Mouse (Mus musculus) neural tube, embryonic 12.5 days (tissue): Measurements from ENCODE around the gene Actr5. TPM values are rescaled to one million over a fixed set of nuclear protein-coding genes. Genes with fewer than 3 reads are reported as not detected.

Source experiments
- ATAC-seq: fragments of 200-750 bp; cut with Nextera tagmentation; 2 replicates; pipeline ENCODE4 v1.8.0; 2017; ENCODE audit warnings: low read depth, mild to moderate bottlenecking, moderate TSS enrichment, moderate library complexity; ENCODE audit not compliant: low FRiP score
- H3K27ac ChIP-seq: fragments of 300-500 bp; sonication (generic); 2 replicates; pipeline ENCODE4 v1.5.1; 2016
- H3K27me3 ChIP-seq: fragments of 300-500 bp; sonication (generic); replicated peaks from 2 replicates; pipeline ENCODE4 v1.6.1; 2016; ENCODE audit warnings: mild to moderate bottlenecking
- H3K36me3 ChIP-seq: fragments of 300-500 bp; sonication (generic); 2 replicates; pipeline ENCODE4 v1.6.1; 2016; ENCODE audit warnings: mild to moderate bottlenecking
- H3K4me1 ChIP-seq: fragments of 300-500 bp; sonication (generic); 2 replicates; pipeline ENCODE4 v1.6.1; 2016
- H3K4me2 ChIP-seq: fragments of 300-500 bp; sonication (generic); replicated peaks from 2 replicates; pipeline ENCODE4 v1.6.1; 2016; ENCODE audit warnings: mild to moderate bottlenecking
- H3K4me3 ChIP-seq: fragments of 300-500 bp; sonication (generic); 2 replicates; pipeline ENCODE4 v1.5.1; 2016
- H3K9ac ChIP-seq: fragments of 300-500 bp; sonication (generic); 2 replicates; pipeline ENCODE4 v1.6.1; 2016; ENCODE audit warnings: mild to moderate bottlenecking
- H3K9me3 ChIP-seq: fragments of 300-500 bp; sonication (generic); 2 replicates; pipeline ENCODE4 v1.6.1; 2016; ENCODE audit warnings: mild to moderate bottlenecking
- WGBS: fragments of 180-500 bp; shearing (Covaris S2); methylation state at CpG from one replicate; pipeline ENCODE4 v1.1.7; 2016; 5-methylcytosine and 5-hydroxymethylcytosine counted together
- polyA plus RNA-seq: library from polyadenylated mRNA; unstranded; fragments of >200 nt; fragmentation: Nextera tagmentation; extraction: Ambion mirVana; gene quantifications from 2 replicates; pipeline ENCODE4 v1.2.1, GENCODE M21; 2016

Actr5 gene
- polyA plus RNA-seq, 1 experiment from 2014 or later: 20.3 TPM

DNA sequence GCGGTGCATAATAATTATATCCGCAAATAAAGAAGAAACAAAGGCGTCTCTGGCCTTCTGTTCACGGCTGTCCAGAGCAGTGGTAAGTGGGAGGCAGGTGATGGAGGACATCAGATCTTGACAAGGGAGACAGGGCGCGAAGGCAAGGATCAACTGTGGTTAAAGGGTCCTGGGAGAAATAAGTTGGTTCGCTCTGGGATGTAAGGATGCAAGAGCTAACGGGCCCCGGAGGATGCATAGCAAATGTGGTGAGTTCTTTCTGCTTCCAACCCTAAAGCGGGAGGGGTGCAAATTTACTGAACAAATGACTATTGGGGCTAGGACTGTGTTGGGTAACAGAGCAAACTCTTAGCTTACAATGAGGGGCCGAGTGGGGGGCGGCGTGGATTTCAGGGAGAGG lies 9.0 kb upstream of the Actr5 start:
- 3% methylated on average over 13 of the region's 13 CpGs for WGBS
- Histone ChIP-seq H3K4me3 (peak overlapping the region; percentile 51), H3K9ac (peak overlapping the region; percentile 70), H3K4me1 (peaks cover 19% of the 10 kb centered on the region), H3K9me3 (no peaks in the 10 kb centered on the region), H3K27ac (peak overlapping the region; percentile 60; the same call in 1 of the 2 replicates), H3K36me3 (no peaks in the 10 kb centered on the region), H3K4me2 (peak overlapping the region; percentile 56), H3K27me3 (peaks cover 92% of the 10 kb centered on the region)
- no peak for ATAC-seq

DNA sequence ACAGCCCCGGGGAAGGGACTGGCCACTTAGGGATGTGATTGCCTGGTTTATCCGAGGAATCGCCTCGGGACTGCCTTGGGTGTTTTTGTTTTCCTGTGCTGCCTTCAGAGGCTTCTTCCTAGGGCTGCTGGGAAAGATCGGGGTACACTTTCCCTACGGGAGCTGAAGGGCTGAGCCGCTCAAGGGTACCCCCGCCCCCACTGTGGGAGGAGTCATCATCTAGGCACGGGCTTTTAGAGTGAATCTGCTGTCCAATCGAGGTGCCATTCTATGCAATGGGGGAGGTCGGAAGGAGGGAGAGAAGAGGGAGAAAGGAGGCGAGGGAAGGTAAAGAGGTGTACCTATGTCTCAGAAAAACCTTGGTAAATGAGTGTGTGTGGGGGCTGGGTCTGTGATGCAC lies 8.4 kb upstream of the Actr5 start:
- H3K36me3 ChIP-seq: no peaks in the 10 kb centered on the region
- under 1% methylated on average over 12 of the region's 12 CpGs for WGBS
- H3K9ac ChIP-seq: peak overlapping the region; percentile 40; the same call in 1 of the 2 replicates

DNA sequence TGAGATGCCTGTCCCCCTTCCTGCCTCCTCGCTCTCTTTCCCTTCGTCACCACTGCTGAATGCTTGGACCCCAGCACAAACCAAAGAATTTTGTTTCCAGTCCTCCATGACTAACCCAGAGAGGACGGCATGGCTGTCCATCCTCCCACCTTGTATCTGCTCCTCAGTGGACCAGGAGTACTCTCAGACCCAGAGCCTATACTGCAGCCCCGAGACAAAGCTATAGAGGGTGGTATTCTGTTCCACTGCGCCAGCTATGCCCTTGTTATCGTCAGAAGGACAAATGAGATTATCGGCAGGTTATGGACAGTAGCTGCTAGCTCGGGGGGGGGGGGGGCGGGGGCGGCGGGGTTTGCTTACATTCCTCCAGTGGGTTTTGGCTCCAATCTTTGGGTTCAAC lies 7.9 kb upstream of the Actr5 start:
- H3K4me1 ChIP-seq: peaks cover 14% of the 10 kb centered on the region
- 12% methylated on average over 11 of the region's 11 CpGs for WGBS
- peaks cover 90% of the 10 kb centered on the region for H3K27me3 ChIP-seq
- ATAC-seq: no peak
- no peaks in the 10 kb centered on the region for H3K9me3 ChIP-seq
- H3K36me3 ChIP-seq: no peaks in the 10 kb centered on the region
- H3K4me2 ChIP-seq: peak overlapping the region; percentile 56
- peak overlapping the region; percentile 40; the same call in 1 of the 2 replicates for H3K9ac ChIP-seq
- no peak overlapping the region for H3K27ac ChIP-seq
- H3K4me3 ChIP-seq: peak overlapping the region; percentile 51

More for the DNA sequence above, 8.4 kb upstream of the Actr5 start:
- H3K27me3 ChIP-seq: peaks cover 92% of the 10 kb centered on the region
- peaks cover 14% of the 10 kb centered on the region for H3K4me1 ChIP-seq
- H3K4me2 ChIP-seq: peak overlapping the region; percentile 56
- peak overlapping the region; percentile 51 for H3K4me3 ChIP-seq
- ATAC-seq: 0 out of 2 replicates have a peak, but pooled peaks have one; percentile 41
- H3K27ac ChIP-seq: peak overlapping the region; percentile 60; the same call in 1 of the 2 replicates
- no peaks in the 10 kb centered on the region for H3K9me3 ChIP-seq

DNA sequence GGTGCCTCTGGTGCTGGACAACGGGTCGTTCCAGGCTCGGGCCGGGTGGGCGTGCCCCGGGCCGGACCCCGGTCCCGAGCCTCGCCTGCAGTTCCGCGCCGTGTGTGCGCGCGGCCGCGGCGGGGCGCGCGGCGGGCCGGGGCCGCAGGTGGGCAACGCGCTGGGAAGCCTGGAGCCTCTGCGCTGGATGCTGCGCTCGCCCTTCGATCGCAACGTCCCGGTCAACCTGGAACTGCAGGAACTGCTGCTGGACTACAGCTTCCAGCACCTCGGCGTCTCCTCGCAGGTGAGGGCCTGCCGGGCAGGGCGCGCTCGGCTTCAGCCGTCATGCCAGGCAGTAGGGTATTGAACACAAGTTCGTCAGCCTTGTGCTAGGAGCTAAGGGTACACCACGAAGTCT lies 543 bp downstream of the Actr5 start:
- Histone ChIP-seq H3K36me3 (peaks cover 17% of the 10 kb centered on the region), H3K4me1 (peaks cover 15% of the 10 kb centered on the region), H3K4me2 (peak overlapping the region; percentile 77), H3K27me3 (peaks cover 14% of the 10 kb centered on the region), H3K9me3 (no peaks in the 10 kb centered on the region), H3K9ac (peak overlapping the region; percentile 79), H3K4me3 (peak overlapping the region; percentile 73), H3K27ac (peak overlapping the region; percentile 69)
- ATAC-seq: peak; percentile 71
- under 1% methylated on average over 44 of the region's 44 CpGs for WGBS

DNA sequence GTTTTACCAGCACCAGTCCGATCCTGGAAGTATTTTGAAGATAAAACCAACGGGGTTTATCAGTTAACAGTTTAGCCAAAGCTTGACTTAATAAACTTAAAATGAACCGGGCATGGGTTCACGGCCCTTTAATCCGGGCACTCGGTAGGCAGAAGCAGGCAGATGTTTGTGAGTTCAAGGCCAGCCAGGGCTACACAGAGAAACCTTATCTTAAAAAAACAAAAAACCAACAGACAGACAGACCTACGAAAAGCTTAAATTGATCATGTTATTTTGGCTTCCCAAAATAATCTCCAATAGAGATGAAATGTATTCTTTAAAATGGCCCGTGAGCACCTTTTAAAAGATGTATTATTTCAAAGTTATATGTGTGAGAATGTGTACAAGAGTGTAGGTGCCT lies 1.0 kb downstream of the Actr5 start:
- Histone ChIP-seq H3K9ac (peak overlapping the region; percentile 79), H3K9me3 (no peaks in the 10 kb centered on the region), H3K4me2 (peak overlapping the region; percentile 77), H3K27me3 (peaks cover 12% of the 10 kb centered on the region), H3K36me3 (peaks cover 21% of the 10 kb centered on the region), H3K4me1 (peaks cover 15% of the 10 kb centered on the region), H3K27ac (no peak overlapping the region), H3K4me3 (peak overlapping the region; percentile 73)
- WGBS: 46% methylated on average over 8 of the region's 8 CpGs
- no peak for ATAC-seq

DNA sequence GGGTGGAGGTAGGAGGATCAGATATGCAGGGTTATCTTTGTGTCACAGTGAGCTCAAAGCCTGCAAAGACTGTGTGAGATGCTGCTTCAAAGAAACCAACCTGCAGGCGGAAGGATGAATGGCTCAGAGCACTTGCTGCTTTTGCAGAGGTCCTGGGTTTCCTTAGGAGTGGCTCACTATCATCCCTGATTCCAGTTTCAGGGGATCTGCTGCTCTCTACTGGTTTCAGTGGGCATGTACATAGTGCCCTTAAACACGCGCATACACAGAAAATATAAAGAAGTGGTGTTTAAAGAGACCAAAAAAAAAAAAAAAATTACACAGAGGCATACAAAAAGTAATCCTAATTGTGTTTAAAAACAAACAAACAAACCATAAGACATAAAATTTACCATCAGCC lies 4.2 kb downstream of the Actr5 start:
- H3K27ac ChIP-seq: no peak overlapping the region
- H3K27me3 ChIP-seq: no peaks in the 10 kb centered on the region
- H3K36me3 ChIP-seq: peaks cover 49% of the 10 kb centered on the region
- H3K9ac ChIP-seq: no peak overlapping the region
- H3K9me3 ChIP-seq: no peaks in the 10 kb centered on the region
- peaks cover 15% of the 10 kb centered on the region for H3K4me1 ChIP-seq
- 72% methylated on average over 3 of the region's 3 CpGs for WGBS
- no peak overlapping the region for H3K4me3 ChIP-seq
- H3K4me2 ChIP-seq: no peak overlapping the region
- no peak for ATAC-seq

DNA sequence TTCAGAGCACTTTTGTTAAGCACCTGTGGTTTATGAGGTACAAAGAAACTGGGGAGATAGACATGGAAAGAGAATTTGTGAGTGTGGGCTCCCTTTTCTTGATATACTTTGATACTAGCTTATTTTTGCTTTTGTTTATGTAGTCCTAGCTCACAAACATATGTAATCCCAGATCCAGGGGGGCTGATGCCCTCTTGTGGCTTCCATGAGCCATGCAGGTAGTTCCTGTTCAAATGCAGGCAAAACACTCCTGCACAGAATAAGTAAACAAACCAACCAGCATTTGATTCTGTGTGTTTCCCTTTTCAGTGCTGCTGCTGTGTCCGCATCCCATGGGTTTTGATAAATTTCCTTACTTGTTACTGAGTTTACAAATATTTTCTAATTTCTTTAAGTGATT lies 4.7 kb downstream of the Actr5 start:
- Histone ChIP-seq H3K9me3 (no peaks in the 10 kb centered on the region), H3K4me3 (no peak overlapping the region), H3K9ac (no peak overlapping the region), H3K4me2 (no peak overlapping the region), H3K27ac (no peak overlapping the region), H3K4me1 (peaks cover 15% of the 10 kb centered on the region), H3K36me3 (peaks cover 51% of the 10 kb centered on the region), H3K27me3 (no peaks in the 10 kb centered on the region)
- WGBS: 83% methylated on average over 1 of the region's 1 CpGs
- no peak for ATAC-seq

DNA sequence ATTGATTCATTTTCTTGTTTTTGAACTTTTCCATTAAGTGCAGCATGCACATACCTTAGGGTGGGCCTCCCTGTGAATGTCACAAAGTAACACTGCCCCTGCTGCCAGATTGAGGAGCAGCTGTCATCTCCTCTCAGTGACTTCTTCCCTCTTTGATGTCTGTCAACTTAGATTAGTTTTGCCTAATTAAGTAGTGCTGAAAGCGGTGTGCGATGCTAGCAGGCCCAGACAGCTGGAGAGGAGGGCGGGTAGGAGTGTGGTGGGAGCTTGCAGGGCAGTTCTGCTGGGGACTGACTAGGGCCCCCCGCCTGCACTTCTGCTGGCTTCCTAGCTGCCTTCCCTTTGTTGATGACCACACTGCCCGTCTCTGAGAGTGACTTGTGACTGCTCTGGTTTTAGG lies 7.2 kb downstream of the Actr5 start:
- no peak overlapping the region for H3K4me2 ChIP-seq
- WGBS: 83% methylated on average over 5 of the region's 5 CpGs
- no peaks in the 10 kb centered on the region for H3K9me3 ChIP-seq
- H3K4me1 ChIP-seq: no peaks in the 10 kb centered on the region; the same call in 1 of the 2 replicates
- no peaks in the 10 kb centered on the region for H3K27me3 ChIP-seq
- no peak overlapping the region for H3K9ac ChIP-seq
- H3K27ac ChIP-seq: no peak overlapping the region
- H3K36me3 ChIP-seq: peaks cover 76% of the 10 kb centered on the region
- no peak overlapping the region for H3K4me3 ChIP-seq
- ATAC-seq: no peak

DNA sequence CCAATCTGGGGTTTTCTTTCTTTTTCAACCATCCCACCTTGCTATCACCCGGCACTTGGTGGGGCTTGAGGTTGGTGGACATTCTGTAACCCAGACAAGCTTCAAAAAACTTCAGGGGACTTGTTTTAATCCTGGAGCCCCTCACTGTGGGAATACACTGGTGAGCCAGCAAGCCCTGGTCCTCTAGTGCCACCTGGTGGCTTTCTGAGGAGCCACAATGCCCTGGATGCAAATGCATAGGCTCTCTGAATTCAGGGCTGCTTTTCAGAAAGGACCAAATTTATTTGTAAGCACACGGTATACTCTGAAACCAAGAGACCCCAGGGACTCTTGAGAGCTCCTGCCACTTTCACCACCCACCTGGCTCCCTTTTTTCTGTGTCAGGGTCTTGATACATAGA lies 17.2 kb downstream of the Actr5 start:
- no peak for ATAC-seq
- no peaks in the 10 kb centered on the region for H3K4me1 ChIP-seq

DNA sequence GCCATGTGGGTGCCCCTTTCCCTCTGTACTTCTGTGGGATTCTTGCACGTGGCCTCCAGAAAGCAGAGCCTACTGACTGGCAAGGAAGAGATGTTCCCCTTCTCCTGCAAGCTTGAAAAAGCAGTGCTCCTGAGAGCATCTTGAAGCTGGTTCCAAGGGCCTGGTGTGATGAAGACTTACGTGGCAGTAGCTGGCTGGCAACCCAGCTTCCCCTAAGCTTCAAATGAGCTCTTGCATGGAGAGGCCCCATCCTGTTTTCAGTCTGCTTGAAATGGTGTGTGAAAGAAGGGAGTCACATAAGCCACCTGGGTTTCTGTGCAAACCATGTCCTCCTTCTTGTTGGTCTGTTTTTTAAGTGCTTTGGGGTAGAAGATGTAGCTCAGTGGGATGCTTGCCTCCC lies 17.9 kb downstream of the Actr5 start:
- Histone ChIP-seq H3K27ac (no peak overlapping the region), H3K36me3 (peaks cover 37% of the 10 kb centered on the region), H3K9me3 (no peaks in the 10 kb centered on the region), H3K4me2 (no peak overlapping the region), H3K4me3 (no peak overlapping the region), H3K9ac (no peak overlapping the region), H3K4me1 (no peaks in the 10 kb centered on the region), H3K27me3 (no peaks in the 10 kb centered on the region)
- no peak for ATAC-seq
- 94% methylated on average over 2 of the region's 2 CpGs for WGBS

More for the DNA sequence above, 17.2 kb downstream of the Actr5 start:
- no peaks in the 10 kb centered on the region for H3K9me3 ChIP-seq
- H3K4me3 ChIP-seq: no peak overlapping the region
- H3K27me3 ChIP-seq: no peaks in the 10 kb centered on the region
- 26% methylated on average over 2 of the region's 2 CpGs for WGBS
- no peak overlapping the region for H3K4me2 ChIP-seq
- H3K27ac ChIP-seq: no peak overlapping the region
- H3K36me3 ChIP-seq: peaks cover 44% of the 10 kb centered on the region
- no peak overlapping the region for H3K9ac ChIP-seq

DNA sequence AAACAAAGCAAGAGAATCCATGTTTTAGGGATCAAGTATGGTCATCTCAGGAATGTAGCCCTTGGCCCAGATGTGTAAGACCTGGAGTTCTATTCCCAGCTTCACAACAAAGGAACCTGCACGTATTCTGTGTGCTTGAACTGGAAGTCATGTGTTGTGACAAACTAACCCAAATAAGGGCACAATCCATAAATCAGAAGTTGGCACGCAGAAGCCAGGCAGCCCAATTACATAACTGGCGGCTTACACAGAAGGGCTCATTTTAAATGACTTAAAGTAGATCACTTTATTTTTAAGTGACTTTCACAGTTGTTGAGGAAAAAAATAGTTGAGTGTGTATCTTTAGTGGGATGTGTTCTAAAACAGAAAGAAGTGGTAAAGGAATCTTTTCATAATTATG lies 19.1 kb downstream of the Actr5 start:
- Histone ChIP-seq H3K36me3 (peaks cover 25% of the 10 kb centered on the region), H3K9me3 (no peaks in the 10 kb centered on the region), H3K4me3 (no peak overlapping the region), H3K4me2 (no peak overlapping the region), H3K27me3 (no peaks in the 10 kb centered on the region), H3K27ac (no peak overlapping the region), H3K9ac (no peak overlapping the region), H3K4me1 (no peaks in the 10 kb centered on the region)
- ATAC-seq: no peak
- WGBS: 81% methylated on average over 3 of the region's 3 CpGs

DNA sequence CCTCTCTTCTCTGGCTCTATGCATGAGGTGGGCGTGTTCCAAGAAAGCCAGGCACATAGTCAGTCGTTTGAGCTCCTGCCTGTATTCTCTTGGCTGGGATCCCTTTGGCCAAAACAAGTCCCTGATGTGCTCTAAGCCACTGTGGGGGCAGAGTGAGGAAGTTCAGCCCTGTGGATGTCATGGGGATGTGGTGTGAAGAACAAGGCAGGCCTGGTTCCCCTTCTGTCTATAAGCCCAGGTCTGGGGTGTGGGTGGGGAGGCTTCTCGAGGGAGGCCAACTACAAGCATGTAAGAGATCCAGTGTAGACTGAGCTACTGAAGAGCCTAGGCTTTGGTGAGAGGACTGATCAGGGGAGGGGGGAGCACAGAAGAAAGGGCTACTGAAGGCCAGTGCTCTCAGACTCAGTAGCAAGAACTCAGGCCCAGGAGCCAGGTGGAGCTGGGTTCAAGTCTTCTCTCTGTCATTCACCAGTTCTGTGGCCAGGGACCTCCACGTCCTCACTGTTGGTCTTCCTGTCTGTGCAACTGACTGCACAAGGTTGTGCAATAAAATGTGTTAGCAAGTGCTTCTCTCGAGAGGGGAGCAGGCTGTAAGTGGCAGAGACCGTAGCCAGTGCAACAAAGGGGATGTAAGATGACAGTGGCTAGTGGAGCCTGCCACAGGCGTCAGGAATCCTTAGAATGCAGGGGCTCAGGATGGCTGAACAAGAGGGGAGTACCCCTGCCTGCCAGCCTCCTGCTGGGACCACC lies 26.6 kb downstream of the Actr5 start:
- Histone ChIP-seq H3K36me3 (no peaks in the 10 kb centered on the region), H3K9me3 (no peaks in the 10 kb centered on the region), H3K4me1 (no peaks in the 10 kb centered on the region), H3K27me3 (no peaks in the 10 kb centered on the region), H3K4me3 (no peak overlapping the region), H3K4me2 (no peak overlapping the region), H3K9ac (no peak overlapping the region), H3K27ac (no peak overlapping the region)
- ATAC-seq: no peak
- WGBS: 50% methylated on average over 7 of the region's 7 CpGs

DNA sequence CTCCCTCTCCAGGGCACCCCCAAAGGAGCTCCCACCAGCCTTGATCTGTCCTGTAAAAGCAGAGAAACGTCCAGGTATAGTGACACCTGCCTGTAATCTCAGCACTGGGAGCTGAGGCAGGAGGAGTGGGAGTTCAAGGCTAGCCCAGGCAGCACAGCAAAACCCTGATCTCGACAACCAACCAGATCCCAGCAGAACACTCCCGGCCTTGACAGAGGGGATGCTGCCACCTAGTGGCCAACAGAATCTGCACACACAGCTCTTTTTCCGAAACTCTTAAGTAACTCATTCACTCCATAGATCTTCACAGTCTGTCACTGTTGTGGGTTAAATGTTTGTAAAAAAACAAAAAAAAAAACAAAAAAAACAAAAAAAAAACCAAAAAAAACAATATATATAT lies 28.3 kb downstream of the Actr5 start:
- no peaks in the 10 kb centered on the region for H3K36me3 ChIP-seq
- ATAC-seq: peak; percentile 44; the same call in 1 of the 2 replicates
- no peak overlapping the region for H3K4me2 ChIP-seq
- no peak overlapping the region for H3K4me3 ChIP-seq
- no peaks in the 10 kb centered on the region for H3K9me3 ChIP-seq
- no peaks in the 10 kb centered on the region for H3K4me1 ChIP-seq
- H3K27ac ChIP-seq: no peak overlapping the region
- WGBS: 12% methylated on average over 4 of the region's 4 CpGs
- H3K9ac ChIP-seq: no peak overlapping the region
- H3K27me3 ChIP-seq: no peaks in the 10 kb centered on the region
